Mouse (Mus musculus): Measurements from ENCODE around the gene Plppr3.

The Plppr3 gene

GRCm38 (mm10) chr10:79824413-79824812, 50.0 kb downstream of the Plppr3 start:
- ATAC-seq (ENCODE audit: insufficient number of reproducible peaks, low FRiP score, low TSS enrichment): no peak

DNA sequence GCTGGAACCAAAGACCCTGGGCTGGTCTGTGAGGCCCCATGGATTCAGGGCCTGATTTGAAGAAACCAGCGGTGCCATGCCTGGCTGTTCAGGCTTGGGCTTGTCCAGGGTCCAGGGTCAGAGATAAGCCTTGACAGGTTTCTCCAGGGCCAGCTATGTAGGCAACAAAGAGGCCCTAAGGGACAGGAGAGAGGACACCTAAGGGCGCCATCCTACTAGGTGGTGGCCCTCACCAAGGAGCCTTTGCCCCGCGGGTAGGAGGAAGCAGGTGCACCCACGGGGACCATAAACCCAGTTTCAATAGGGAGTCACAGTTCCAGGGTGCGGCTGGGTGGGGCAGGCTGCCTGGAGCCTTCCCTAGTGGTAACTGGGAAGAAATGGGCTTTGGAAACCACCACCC, 51.4 kb downstream of the Plppr3 start:
- ATAC-seq (ENCODE audit: insufficient number of reproducible peaks, low FRiP score, low TSS enrichment): no peak

DNA sequence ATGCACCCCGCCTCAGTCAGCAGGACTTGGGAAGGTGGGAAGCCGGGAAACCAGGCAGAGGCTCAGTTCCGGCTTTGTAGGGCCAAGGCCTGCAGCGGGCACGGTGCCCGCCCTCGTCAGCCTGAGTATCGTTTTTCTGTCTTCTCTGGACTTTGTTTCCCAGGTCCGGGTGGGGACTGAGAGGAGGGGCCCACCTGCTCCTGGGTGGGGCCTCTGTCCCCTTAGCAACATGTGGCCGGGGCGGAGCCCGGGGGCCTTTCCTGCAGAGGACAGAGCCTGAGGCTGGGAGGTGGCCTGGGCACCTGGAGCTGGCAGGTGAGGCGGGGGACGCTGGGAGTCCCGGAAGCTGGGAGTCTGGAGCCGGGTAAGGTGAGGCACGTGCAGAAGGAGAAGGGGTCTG, 52.1 kb downstream of the Plppr3 start:
- ATAC-seq (ENCODE audit: insufficient number of reproducible peaks, low FRiP score, low TSS enrichment): no peak

- no peak for ATAC-seq (ENCODE audit: insufficient number of reproducible peaks, low FRiP score, low TSS enrichment)
Measured at GRCm38 (mm10) chr10:79821731-79822130, 52.7 kb downstream of the Plppr3 start.

DNA sequence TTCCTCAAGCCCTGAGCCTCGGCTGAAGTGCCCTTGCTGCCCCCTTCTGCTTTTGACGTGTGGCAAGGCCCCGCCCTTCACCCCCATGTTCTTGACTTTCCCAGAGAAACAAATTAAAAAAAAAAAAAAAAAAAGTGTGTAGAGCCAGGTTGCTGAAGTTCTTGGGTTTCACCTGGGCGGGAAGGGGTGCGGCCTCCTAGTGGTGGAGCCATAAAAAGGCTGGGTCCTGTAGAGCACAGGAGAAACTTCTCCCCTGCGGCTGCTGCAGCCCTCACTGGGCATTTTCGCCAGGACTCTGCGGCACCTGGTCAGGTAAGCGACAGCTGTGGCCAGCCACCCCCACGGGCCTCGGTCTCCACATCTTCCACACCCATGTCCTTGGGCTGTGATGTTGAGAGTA, 53.7 kb downstream of the Plppr3 start, which contains the start of gene Misp:
TSS of gene Misp (plus strand) at position 208 of the 400 bp plus-strand sequence.
- ATAC-seq (ENCODE audit: insufficient number of reproducible peaks, low FRiP score, low TSS enrichment): no peak

- ATAC-seq (ENCODE audit: insufficient number of reproducible peaks, low FRiP score, low TSS enrichment): no peak
Measured at GRCm38 (mm10) chr10:79820277-79820676, 54.2 kb downstream of the Plppr3 start.

DNA sequence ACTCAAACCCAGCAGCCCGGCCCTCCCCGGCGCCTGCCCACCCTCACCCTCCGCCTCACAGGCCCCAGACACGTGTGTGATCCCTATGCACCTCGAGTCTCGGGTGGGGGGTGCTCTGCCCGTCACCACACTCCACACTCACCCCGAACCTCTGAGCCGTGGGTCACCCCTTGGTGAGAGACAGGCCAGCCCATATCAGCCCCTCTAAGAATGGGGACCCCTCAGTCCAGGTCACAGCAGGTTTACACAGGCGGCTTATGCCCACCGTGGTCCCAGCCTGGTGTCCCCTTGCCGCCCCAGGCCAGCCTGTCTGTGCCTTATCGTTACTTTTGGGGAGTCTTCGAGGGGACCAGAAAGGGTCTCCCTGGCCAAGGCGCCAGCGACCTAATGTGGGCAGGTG, 54.8 kb downstream of the Plppr3 start:
- no peak for ATAC-seq (ENCODE audit: insufficient number of reproducible peaks, low FRiP score, low TSS enrichment)

- no peak for ATAC-seq (ENCODE audit: insufficient number of reproducible peaks, low FRiP score, low TSS enrichment)
Measured at GRCm38 (mm10) chr10:79818225-79818624, 56.2 kb downstream of the Plppr3 start.

DNA sequence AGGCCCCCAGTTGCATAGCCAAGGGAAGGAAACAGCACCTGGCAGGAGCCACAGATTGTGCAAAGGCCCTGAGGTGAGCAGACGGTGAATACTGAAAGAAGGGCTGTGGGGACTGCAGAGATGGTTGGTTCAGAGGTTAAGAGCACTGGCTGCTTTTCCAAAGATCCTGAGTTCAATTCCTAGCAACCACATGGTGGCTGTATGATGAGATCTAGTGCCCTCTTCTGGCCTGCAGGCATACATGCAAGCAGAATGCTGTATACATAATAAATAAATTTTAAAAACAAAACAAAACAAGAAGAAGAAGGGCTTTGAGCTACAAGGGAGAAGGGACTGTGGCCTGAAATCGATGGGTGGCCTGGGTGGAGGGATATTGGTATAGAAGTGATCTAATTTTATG, 57.3 kb downstream of the Plppr3 start:
- no peak for ATAC-seq (ENCODE audit: insufficient number of reproducible peaks, low FRiP score, low TSS enrichment)

- no peak for ATAC-seq (ENCODE audit: insufficient number of reproducible peaks, low FRiP score, low TSS enrichment)
Measured at GRCm38 (mm10) chr10:79815671-79816494, 58.6 kb downstream of the Plppr3 start.

DNA sequence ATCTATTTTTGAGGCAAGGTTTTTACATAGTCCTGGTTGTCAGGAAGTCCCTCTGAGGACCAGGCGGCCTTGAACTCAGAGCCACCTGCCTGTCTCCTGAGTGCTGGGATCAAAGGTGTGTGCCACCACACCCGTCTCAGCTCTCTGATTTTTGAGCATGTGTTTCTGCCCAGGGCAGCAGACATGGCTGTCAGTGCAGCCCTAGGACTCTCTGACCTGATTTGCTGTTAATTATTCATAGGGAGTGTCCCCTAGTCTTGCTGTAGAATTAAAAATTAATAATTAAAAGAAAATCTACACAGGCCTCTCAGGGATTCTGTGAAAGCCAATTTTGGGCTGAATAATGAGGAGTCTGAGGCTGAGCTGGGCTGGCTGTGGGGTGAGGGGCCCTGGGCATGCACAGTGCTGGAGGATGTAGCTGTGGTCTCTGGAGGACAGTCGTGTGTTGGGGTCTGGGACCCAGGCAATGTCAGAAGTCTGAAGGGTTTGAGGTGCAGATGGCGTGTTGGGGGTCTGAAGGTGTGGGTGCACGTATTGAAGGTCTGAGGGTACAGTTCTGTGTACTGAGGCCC, 60.1 kb downstream of the Plppr3 start:
- no peak for ATAC-seq (ENCODE audit: insufficient number of reproducible peaks, low FRiP score, low TSS enrichment)

GRCm38 (mm10) chr10:79811736-79812637, 62.4 kb downstream of the Plppr3 start:
- peak; percentile 46; the same call in 1 of the 2 replicates for ATAC-seq (ENCODE audit: insufficient number of reproducible peaks, low FRiP score, low TSS enrichment)

Measured in cerebellum, adult (tissue).